Mouse (Mus musculus): ENCODE measurements around the gene Fam222a. TPM values are rescaled to one million over a fixed set of nuclear protein-coding genes. Genes with fewer than 3 reads are reported as not detected.
A peak's percentile ranks its signal among the peaks of the same experiment; 100 is the strongest.

Gene Fam222a
- 1 to 10 TPM; 5.0 to 5.7 TPM for total RNA-seq (2021)
- long read RNA-seq, partial matches to known transcripts = 1 of 3 reads
- long read RNA-seq, other reads (novel, unspliced or antisense) = 1 of 3 reads

DNA sequence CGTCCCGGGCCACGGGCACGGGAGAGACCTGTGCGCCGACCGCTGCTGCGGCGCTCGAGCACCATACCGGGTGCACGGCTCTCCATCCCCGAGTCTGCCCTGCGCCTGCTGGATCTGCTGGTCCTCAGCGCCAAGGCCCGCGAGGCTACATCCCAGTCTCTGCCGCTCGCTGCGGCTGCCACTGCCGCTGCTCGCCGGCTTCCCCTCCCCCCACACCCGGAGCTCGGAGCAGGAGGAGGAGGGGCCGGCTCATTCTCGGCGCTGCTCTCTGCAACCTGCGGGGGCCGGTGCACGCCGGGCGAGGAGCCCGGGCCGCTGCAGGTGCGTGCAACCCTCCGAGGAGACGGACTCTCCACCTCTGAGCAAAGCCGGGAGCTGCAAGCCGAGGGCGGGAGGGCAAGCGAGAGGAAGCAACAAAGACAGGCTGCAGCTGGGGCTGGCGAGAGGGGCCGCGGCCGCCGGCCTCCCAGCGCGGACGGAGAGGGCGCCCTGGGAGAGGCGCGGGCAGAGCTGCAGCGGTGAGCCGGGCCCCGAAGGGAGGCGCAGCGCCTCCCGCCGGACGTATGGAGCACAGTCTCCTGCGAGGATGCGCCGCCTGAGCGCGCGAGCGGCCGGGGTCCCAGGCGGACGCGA lies at the start of gene Fam222a:
TSS of gene Fam222a (plus strand) at position 452 of the 633 bp plus-strand sequence.
- DNase-seq (ENCODE audit: low spot score in 2 of 2) = peak; percentile 64 to 73

DNA sequence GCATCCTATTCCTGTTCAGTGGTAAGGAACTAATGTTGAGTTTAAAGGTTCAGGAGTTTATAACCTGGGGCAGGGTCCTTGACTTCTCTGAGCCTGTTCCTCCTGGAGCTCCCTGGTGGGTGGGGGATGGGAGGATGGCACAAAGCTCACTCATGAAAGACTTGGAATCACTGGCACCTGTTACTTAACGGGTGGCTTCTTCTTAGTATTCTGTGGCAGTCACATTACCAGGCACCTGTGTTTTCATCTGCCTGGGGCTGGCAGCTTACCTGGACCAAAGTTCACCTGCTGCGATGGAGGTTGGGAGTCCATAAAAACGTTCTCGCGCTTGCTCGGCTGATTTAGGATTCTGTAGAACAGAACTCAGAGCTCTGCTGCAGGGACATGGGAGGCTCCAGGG lies 39.5 kb upstream of the Fam222a start:
- no peak for DNase-seq (ENCODE audit: low spot score in 2 of 2)

- DNase-seq (ENCODE audit: low spot score in 2 of 2) = no peak
Measured at GRCm38 (mm10) chr5:114530337-114530736, 37.5 kb upstream of the Fam222a start.

- no peak for DNase-seq (ENCODE audit: low spot score in 2 of 2)
Measured at GRCm38 (mm10) chr5:114532055-114532454, 35.8 kb upstream of the Fam222a start.

GRCm38 (mm10) chr5:114537308-114538020 lies 30.4 kb upstream of the Fam222a start:
- DNase-seq (ENCODE audit: low spot score in 2 of 2) = peak; percentile 28 to 49

DNA sequence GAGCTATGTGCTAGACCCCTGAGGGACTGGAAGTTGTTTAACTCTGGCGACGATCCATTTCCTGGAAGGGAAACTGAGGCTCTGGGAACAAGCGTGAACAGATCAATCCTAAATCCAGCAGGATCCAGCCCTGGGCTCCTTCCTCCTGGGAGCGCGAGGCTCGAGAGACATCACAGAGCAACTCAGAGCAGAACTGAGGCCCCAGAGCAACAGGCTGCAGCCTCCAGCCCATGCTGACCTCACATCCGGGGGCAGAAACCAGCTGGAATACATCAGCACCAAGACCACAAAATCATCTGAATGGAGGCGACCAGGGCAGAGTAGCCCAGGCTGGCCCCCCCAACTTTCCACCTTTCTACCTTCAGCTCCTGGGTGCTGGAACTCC lies 29.8 kb upstream of the Fam222a start:
- peak in 1 of 2 experiments; percentile 19 for DNase-seq (ENCODE audit: low spot score in 2 of 2)

- DNase-seq (ENCODE audit: low spot score in 2 of 2) = peak; percentile 21 to 36
Measured at GRCm38 (mm10) chr5:114538752-114539151, 29.1 kb upstream of the Fam222a start.

DNA sequence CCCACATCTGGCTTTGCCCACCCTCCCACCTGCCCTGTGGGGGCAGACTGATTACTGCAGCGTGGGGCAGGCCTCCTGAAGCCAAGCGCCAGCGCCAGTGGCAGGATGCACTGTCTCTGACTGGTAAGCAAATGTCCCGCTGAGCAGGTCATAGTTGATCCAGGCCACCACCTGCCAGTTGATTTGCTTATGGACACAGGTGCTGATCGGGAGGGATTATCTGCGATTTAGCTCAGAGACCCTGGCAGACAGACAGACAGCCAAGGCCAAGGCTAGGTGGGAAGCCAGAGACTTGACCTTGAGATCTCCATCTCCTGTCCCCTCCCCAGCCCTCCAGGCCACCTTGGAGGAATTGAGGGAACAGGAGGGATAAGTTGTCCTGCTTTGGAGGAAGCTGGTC lies 28.1 kb upstream of the Fam222a start:
- DNase-seq (ENCODE audit: low spot score in 2 of 2) = no peak

GRCm38 (mm10) chr5:114541656-114542445 lies 26.0 kb upstream of the Fam222a start:
- no peak for DNase-seq (ENCODE audit: low spot score in 2 of 2)

- DNase-seq (ENCODE audit: low spot score in 2 of 2) = no peak
Measured at GRCm38 (mm10) chr5:114543656-114544055, 24.2 kb upstream of the Fam222a start.

DNA sequence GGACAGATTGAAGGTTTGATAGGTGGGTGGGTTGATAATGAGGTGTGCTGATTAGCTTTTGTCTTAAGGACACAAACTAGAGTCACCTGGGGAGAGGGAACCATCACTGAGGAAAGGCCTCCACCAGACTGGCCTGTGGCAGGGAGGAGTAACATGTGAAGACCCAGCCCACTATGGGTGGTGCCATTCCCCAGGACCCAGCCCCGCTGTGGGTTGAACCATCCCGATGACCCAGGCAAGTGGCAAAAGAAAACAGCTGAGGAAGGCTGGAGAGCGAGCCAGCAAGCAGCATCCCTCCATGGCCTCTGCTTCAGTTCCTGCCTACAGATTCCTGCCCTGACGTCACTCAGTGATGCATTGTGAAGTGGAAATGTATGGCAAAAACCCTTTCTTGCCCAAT lies 23.6 kb upstream of the Fam222a start:
- no peak for DNase-seq (ENCODE audit: low spot score in 2 of 2)

DNA sequence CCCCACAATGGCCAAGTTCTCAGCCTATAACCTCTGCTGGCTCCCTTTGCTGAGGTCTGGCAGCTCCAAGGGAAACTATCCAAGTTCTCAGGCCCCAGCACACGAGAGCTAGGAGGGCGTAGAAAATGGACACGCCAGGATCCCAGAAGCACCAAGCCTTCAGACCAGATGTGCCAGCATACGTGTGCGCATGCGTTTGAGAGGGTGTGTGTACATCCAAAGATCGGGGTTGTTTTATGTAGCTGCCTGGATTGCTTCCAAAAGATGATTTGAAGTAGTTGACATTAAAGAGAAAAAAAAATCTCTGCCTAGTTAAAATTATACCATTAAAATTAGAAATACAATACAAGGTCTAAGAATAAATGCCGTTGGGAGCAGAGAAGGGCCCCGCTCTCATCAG lies 22.7 kb upstream of the Fam222a start:
- DNase-seq (ENCODE audit: low spot score in 2 of 2) = no peak

GRCm38 (mm10) chr5:114548976-114549375 lies 18.8 kb upstream of the Fam222a start:
- DNase-seq (ENCODE audit: low spot score in 2 of 2) = no peak

DNA sequence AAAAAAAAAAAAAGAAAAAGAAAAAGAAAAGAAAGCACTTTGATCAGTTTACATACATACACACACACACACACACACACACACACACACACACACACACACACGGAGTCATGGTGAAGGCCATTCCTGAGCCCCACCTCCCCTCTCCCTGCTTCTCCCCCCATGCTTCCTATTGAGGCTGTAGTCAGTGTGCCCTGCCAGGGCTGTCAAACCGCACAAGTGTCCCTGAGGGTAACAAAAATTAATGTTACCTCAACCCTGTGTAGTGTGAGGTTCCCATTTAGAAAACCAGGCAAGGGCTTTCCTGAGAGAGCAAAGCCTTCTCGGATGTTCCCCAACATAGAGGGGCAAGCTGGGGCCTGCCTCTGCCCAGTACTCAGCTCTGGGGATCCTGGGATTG lies 18.0 kb upstream of the Fam222a start:
- DNase-seq (ENCODE audit: low spot score in 2 of 2) = no peak

DNA sequence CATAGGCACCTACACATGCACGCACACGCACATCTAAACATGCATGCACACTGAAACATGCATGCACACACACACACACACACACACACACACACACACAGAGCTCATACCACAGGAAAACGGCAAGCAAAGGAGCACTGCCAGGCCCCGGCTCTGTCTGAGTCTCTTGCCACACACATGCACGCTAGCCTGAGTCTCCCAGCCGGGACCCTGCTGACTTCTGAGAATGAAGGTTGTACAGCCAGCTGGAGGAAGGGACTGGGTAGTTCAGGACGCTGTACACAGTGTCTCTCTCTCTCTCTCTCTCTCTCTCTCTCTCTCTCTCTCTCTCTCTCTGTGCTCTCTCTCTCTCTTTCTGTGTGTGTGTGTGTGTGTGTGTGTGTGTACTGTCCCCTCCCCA lies 17.4 kb upstream of the Fam222a start:
- DNase-seq (ENCODE audit: low spot score in 2 of 2) = no peak

DNA sequence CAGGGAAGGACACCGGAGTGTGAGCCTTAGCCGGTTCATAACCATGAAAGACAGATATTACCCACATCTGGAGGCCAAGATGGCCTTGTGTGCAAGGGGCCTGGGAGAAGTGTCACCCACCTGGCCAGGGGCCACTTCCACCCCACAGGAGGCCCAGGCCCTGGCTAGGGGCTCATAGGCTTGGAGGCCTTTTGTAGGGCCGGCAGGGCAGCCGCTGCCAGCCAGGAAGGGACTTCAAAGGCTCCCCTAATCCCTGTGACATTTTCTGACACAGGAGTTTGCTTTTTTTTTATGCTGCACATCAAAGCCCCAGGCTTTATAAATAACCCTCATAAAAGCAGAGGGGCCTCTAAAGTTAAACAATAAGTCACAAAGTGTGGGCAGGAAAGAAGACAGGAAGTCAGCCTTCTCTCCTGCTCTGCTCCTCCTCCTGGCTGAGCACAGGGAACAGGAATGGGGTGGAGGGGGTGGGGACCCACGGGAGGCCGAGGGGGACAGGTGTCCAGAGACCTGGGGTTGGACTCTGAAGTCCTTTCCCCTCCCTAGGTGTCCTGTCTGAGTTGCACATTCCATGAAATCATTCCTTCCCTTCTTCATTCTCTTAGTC lies 16.8 kb upstream of the Fam222a start:
- no peak for DNase-seq (ENCODE audit: low spot score in 2 of 2)

DNA sequence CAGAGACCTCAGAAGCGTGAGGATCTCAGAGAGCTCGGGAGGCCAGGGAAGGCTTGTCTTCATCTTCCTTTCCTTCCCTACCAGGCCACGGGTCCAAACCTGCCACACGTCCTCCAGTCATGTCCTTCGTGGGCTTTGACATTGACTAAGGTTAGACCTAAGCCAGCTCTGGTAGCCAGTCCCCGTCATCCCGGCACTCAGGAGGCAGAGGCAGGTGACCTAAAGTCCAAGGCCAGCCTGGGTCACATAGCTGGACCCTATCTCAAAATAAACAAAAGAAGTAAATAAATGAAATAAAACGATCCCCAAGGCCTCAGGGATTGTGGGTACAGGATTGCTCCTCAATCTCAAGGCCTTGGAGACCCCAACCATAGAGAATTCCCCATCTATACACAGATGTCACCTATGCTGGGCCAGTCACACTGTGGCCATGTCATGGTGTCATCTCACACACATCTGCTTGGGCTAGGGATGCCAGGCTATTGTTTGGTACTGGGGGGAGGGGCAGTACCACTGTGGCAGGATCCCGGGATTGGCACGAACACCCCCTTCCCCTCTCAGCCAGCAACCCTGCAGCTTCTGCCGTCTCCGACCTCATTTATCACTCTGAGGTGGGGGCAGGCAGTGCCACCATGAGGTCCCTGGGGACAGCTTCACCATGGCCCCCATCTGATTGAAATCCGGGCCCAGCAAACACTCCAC lies 15.2 kb upstream of the Fam222a start:
- no peak for DNase-seq (ENCODE audit: low spot score in 2 of 2)

- no peak for DNase-seq (ENCODE audit: low spot score in 2 of 2)
Measured at GRCm38 (mm10) chr5:114553706-114554105, 14.1 kb upstream of the Fam222a start.

DNA sequence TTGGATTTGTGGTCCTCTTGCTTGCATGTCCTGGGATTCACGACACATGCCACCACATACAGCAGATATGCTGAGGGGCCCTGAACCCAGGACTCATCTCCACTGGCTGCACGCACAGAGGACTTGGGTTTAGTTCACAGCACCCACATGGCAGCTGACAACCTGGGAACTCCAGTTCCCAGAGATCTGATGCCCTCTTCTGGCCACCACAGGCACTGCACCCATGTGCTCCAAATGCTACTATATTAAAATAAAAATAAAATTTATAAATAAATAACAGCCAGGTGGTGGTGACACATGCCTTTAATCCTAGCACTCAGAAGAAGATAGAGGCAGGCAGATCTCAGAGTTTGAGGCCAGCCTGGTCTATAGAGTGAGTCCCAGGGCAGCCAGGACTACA lies 12.4 kb upstream of the Fam222a start:
- DNase-seq (ENCODE audit: low spot score in 2 of 2) = no peak

GRCm38 (mm10) chr5:114556109-114556508 lies 11.7 kb upstream of the Fam222a start:
- DNase-seq (ENCODE audit: low spot score in 2 of 2) = no peak

Data from layer of hippocampus, postnatal 10 days (tissue).